Mouse (Mus musculus) midbrain, postnatal 0 days (tissue): ENCODE results near the gene Runx1. TPM values are rescaled to one million over a fixed set of nuclear protein-coding genes. Genes with fewer than 3 reads are reported as not detected.

Experiments
- ATAC-seq: fragments of 200-750 bp; cut with Nextera tagmentation; 2 replicates; pipeline ENCODE4 v1.8.0; 2017; ENCODE audit warnings: moderate number of reproducible peaks, mild to moderate bottlenecking, moderate TSS enrichment, moderate library complexity; ENCODE audit not compliant: low FRiP score
- DNase-seq: peaks from one replicate; pipeline ENCODE4 v3.0.0-alpha.2; 2015; ENCODE audit warnings: low spot score
- H3K27ac ChIP-seq: fragments of 300-500 bp; sonication (generic); 2 replicates; pipeline ENCODE4 v1.5.1; 2014; ENCODE audit warnings: low read depth, mild to moderate bottlenecking, low read length, mixed read lengths
- H3K27me3 ChIP-seq: fragments of 300-500 bp; sonication (generic); 2 replicates; pipeline ENCODE4 v1.6.1; 2014; ENCODE audit warnings: low read length, control low read depth, mixed read lengths; ENCODE audit not compliant: insufficient read depth
- H3K36me3 ChIP-seq: fragments of 300-500 bp; sonication (generic); 2 replicates; pipeline ENCODE4 v1.6.1; 2014; ENCODE audit warnings: low read length, control low read depth, mixed read lengths; ENCODE audit not compliant: insufficient read depth
- H3K4me1 ChIP-seq: fragments of 300-500 bp; sonication (generic); 2 replicates; pipeline ENCODE4 v1.6.1; 2014; ENCODE audit warnings: mild to moderate bottlenecking, control low read depth, antibody characterized with exemption, low read length, mixed read lengths; ENCODE audit not compliant: insufficient read depth
- H3K4me2 ChIP-seq: fragments of 300-500 bp; sonication (generic); 2 replicates; pipeline ENCODE4 v1.6.1; 2014; ENCODE audit warnings: low read depth, mild to moderate bottlenecking, low read length, mixed read lengths; ENCODE audit not compliant: poor library complexity, severe bottlenecking
- H3K4me3 ChIP-seq: fragments of 300-500 bp; sonication (generic); 2 replicates; pipeline ENCODE4 v1.5.1; 2014; ENCODE audit warnings: low read depth, mild to moderate bottlenecking, low read length, moderate library complexity
- H3K9ac ChIP-seq: fragments of 300-500 bp; sonication (generic); replicated peaks from 2 replicates; pipeline ENCODE4 v1.6.1; 2014; ENCODE audit warnings: mild to moderate bottlenecking, low read length, moderate library complexity, mixed read lengths; ENCODE audit not compliant: poor library complexity, severe bottlenecking
- H3K9me3 ChIP-seq: fragments of 300-500 bp; sonication (generic); 2 replicates; pipeline ENCODE4 v1.6.1; 2016; ENCODE audit warnings: low read length, control low read depth
- CTCF ChIP-seq: IDR thresholded peaks from 2 replicates; pipeline ENCODE4 v1.5.1; 2016; ENCODE audit warnings: antibody characterized with exemption, mild to moderate bottlenecking
- WGBS: fragments of 180-500 bp; shearing (Covaris S2); extraction: QIAGEN DNeasy Blood & Tissue Kit; methylation state at CpG from one replicate; pipeline ENCODE4 v1.1.7; 2014; 5-methylcytosine and 5-hydroxymethylcytosine counted together
- polyA plus RNA-seq: library from polyadenylated mRNA; unstranded; fragments of >200 nt; fragmentation: Nextera tagmentation; extraction: Ambion mirVana; gene quantifications from 2 replicates; pipeline ENCODE4 v1.2.1, GENCODE M21; 2015
- total RNA-seq: library from RNA; depleted of rRNA; stranded (reverse); fragments of >200 nt; gene quantifications from 2 replicates; pipeline ENCODE4 v1.2.3, GENCODE M21; 2014

Gene Runx1
- total and polyA plus RNA-seq, 2 experiments from 2014 or later, result 0.64 to 2.0 TPM

DNA sequence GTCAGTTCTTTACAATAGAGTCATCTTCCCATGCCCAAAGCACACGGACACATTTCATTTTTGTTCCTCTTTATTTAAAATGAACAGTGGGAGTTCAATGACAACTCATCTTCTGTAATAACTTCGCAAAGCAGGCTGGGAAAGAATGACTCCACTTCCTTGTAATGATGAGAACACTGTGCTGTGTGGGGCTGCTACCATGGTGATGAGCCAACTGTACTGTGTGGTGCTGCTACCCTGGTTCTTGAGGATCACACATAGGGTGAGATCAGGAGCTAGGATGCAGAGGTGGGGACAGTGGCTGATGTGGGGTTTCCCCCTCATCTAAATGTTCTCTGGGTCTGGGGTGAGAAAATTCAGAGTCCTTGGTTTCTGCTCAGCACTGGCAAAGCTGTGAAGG is 38.2 kb upstream of the Runx1 start:
- H3K4me2 ChIP-seq, result no peak overlapping the region
- no peaks in the 10 kb centered on the region for H3K4me1 ChIP-seq
- WGBS, result 77% methylated on average over 2 of the region's 2 CpGs
- no peaks in the 10 kb centered on the region for H3K36me3 ChIP-seq
- ATAC-seq, result no peak
- no peak for TF ChIP-seq CTCF
- no peak overlapping the region for H3K9ac ChIP-seq
- no peak for DNase-seq
- H3K9me3 ChIP-seq, result no peaks in the 10 kb centered on the region
- H3K27me3 ChIP-seq, result no peaks in the 10 kb centered on the region
- H3K4me3 ChIP-seq, result no peak overlapping the region
- no peak overlapping the region for H3K27ac ChIP-seq

DNA sequence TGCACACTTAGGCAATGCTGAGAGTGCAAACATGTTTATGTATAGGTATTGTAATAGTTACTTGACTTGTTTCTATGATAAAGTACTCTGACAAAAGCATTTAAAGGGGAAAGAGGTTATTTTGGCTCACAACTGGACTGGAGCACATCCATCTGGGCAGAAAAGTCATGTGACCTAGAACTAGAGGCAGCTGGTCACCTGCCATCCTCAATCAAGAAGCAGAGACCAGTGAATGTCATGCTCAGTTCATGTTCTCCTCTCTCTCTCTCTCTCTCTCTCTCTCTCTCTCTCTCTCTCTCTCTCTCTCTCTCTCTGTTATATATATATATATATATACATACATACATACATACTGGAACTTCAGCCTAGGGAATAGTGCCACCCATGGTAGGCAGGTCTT is 37.2 kb upstream of the Runx1 start:
- Histone ChIP-seq H3K4me2 (no peak overlapping the region), H3K4me1 (no peaks in the 10 kb centered on the region), H3K27ac (no peak overlapping the region), H3K4me3 (no peak overlapping the region), H3K9me3 (no peaks in the 10 kb centered on the region), H3K9ac (no peak overlapping the region), H3K36me3 (no peaks in the 10 kb centered on the region), H3K27me3 (no peaks in the 10 kb centered on the region)
- no peak for TF ChIP-seq CTCF
- DNase-seq (no peak), ATAC-seq (no peak)

DNA sequence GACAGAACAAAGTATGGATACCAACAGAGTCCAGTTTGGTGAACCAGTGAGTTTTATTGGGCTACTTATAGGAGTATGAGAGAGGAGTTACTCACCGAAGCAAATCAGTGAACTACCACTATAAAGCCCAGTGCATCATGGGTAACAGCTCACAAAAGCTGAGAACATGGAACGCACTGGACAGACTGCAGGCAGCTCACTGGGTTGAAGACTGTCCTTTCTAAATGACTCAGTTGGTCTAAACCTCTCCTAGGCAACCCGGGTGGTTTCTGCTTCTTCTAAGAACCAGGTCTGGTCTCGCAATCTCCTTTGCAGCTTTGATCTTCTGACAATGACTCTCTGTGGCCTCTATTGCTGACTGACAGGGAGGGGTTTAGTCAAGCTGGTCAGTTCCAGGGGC is 36.5 kb upstream of the Runx1 start:
- ATAC-seq, result no peak
- 63% methylated on average over 4 of the region's 4 CpGs for WGBS

DNA sequence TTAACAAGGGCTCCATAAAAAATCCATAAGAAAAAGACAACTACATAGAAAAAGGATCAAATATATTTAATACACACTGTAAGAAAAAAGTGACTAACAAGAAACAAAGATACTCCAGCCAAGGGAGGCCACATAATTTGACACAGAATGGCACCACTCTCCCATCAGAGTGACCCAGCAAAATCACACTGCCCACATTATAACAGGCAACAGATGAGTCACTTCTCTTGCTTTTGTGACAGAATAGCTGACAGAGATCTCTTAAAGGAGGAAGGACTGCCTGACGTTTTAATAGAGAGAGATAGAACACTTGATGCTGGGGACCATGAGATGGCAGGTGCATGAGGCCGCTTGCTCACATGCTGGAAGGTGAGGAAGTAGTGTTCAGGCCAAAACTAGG is 35.6 kb upstream of the Runx1 start:
- no peak for TF ChIP-seq CTCF
- Histone ChIP-seq H3K4me2 (no peak overlapping the region), H3K9ac (no peak overlapping the region), H3K9me3 (no peaks in the 10 kb centered on the region), H3K27ac (no peak overlapping the region), H3K36me3 (no peaks in the 10 kb centered on the region), H3K4me1 (no peaks in the 10 kb centered on the region), H3K27me3 (no peaks in the 10 kb centered on the region), H3K4me3 (no peak overlapping the region)
- DNase-seq, result no peak
- WGBS, result 86% methylated on average over 2 of the region's 2 CpGs
- ATAC-seq, result no peak

More for the DNA sequence above, 36.5 kb upstream of the Runx1 start:
- no peaks in the 10 kb centered on the region for H3K9me3 ChIP-seq
- no peaks in the 10 kb centered on the region for H3K36me3 ChIP-seq
- H3K4me1 ChIP-seq, result no peaks in the 10 kb centered on the region
- H3K4me3 ChIP-seq, result no peak overlapping the region
- no peak overlapping the region for H3K9ac ChIP-seq
- no peak for DNase-seq
- no peak for TF ChIP-seq CTCF
- H3K27ac ChIP-seq, result no peak overlapping the region
- no peak overlapping the region for H3K4me2 ChIP-seq
- H3K27me3 ChIP-seq, result no peaks in the 10 kb centered on the region

DNA sequence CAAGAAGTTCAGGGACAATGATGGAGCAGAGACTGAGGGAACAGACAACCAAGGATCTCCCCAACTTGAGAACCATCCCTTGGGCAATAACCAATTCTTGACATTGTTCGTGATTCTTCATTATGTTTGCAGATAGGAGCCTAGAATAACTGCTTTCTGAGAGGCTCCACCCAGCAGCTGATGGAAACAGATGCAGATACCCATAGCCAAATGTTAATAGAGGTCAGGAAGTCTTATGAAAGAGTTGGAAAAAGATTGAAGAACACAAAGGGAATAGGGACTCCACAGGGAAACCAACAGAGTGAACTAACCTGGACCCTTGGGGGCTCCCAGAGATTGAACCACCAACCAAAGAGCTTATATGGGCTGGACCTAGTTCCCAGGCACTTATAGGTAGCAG is 34.7 kb upstream of the Runx1 start:
- H3K36me3 ChIP-seq, result no peaks in the 10 kb centered on the region
- no peaks in the 10 kb centered on the region for H3K4me1 ChIP-seq
- WGBS, result 86% methylated on average over 1 of the region's 1 CpGs
- H3K4me3 ChIP-seq, result no peak overlapping the region
- TF ChIP-seq CTCF, result no peak
- H3K9me3 ChIP-seq, result no peaks in the 10 kb centered on the region
- no peak for DNase-seq
- no peak overlapping the region for H3K27ac ChIP-seq
- H3K27me3 ChIP-seq, result no peaks in the 10 kb centered on the region
- no peak overlapping the region for H3K4me2 ChIP-seq
- H3K9ac ChIP-seq, result no peak overlapping the region
- no peak for ATAC-seq

DNA sequence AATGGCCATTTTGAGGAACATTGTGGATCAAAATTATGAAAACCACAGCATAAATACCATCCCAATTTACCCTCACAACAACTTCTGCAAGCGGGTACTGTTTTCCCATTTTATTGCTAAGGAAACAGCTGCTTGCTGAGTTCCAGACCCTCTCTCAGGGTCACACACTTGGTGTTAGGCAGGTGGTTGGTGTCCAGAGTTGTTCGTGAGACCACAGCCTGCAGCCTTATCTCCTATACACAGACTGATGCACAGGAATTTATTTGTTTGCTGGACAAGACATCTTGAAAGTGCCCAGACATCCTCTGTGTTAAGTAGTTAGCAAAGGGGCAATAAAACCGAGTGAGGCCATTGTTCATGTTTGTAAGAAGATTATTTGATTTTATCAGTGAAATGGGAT is 30.8 kb upstream of the Runx1 start:
- H3K27ac ChIP-seq, result no peak overlapping the region
- no peaks in the 10 kb centered on the region for H3K9me3 ChIP-seq
- no peaks in the 10 kb centered on the region for H3K4me1 ChIP-seq
- H3K36me3 ChIP-seq, result no peaks in the 10 kb centered on the region
- DNase-seq (no peak), ATAC-seq (no peak)
- no peak for TF ChIP-seq CTCF
- H3K4me2 ChIP-seq, result no peak overlapping the region
- H3K9ac ChIP-seq, result no peak overlapping the region
- H3K27me3 ChIP-seq, result no peaks in the 10 kb centered on the region
- WGBS, result 80% methylated on average over 3 of the region's 3 CpGs
- H3K4me3 ChIP-seq, result no peak overlapping the region

DNA sequence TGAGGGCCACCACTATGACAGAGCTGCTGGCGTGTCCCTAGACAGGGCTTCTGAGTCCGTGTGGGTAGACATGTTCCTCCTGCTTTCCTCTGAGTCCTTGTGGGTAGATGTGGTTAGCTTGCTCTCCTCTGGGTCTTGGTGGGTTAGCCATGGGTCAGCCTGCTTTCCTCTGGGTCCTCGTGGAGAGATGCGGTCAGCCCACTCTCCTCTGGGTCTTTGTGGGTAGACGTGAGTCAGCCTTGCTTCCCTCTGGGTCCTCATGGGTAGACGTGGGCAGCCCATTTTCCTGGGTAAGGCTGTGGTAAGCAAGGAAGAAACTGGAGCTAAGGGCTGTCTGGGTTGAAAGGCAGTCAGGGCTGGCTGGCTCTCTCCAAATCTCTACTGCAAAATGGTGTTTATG is 26.3 kb upstream of the Runx1 start:
- no peak for DNase-seq
- Histone ChIP-seq H3K4me1 (no peaks in the 10 kb centered on the region), H3K4me3 (no peak overlapping the region), H3K27me3 (no peaks in the 10 kb centered on the region), H3K36me3 (no peaks in the 10 kb centered on the region), H3K27ac (no peak overlapping the region), H3K4me2 (no peak overlapping the region), H3K9ac (no peak overlapping the region), H3K9me3 (no peaks in the 10 kb centered on the region)
- 88% methylated on average over 6 of the region's 6 CpGs for WGBS
- no peak for TF ChIP-seq CTCF
- no peak for ATAC-seq
